Mouse (Mus musculus) testis, adult 2 months (tissue): ENCODE measurements around the gene Dusp10.

Experiments used
- CTCF ChIP-seq: fragments of 200-500 bp; IDR thresholded peaks from 2 replicates; pipeline ENCODE4 v1.5.1; 2012; ENCODE audit warnings: low read depth, mild to moderate bottlenecking, inconsistent platforms, low read length, moderate library complexity; ENCODE audit not compliant: control insufficient read depth, insufficient read depth, insufficient replicate concordance
- POLR2A ChIP-seq: fragments of 200-500 bp; IDR thresholded peaks from 2 replicates; pipeline ENCODE4 v1.6.1; 2012; ENCODE audit warnings: low read depth, mild to moderate bottlenecking, inconsistent platforms, low read length, moderate library complexity; ENCODE audit not compliant: control insufficient read depth

DNA sequence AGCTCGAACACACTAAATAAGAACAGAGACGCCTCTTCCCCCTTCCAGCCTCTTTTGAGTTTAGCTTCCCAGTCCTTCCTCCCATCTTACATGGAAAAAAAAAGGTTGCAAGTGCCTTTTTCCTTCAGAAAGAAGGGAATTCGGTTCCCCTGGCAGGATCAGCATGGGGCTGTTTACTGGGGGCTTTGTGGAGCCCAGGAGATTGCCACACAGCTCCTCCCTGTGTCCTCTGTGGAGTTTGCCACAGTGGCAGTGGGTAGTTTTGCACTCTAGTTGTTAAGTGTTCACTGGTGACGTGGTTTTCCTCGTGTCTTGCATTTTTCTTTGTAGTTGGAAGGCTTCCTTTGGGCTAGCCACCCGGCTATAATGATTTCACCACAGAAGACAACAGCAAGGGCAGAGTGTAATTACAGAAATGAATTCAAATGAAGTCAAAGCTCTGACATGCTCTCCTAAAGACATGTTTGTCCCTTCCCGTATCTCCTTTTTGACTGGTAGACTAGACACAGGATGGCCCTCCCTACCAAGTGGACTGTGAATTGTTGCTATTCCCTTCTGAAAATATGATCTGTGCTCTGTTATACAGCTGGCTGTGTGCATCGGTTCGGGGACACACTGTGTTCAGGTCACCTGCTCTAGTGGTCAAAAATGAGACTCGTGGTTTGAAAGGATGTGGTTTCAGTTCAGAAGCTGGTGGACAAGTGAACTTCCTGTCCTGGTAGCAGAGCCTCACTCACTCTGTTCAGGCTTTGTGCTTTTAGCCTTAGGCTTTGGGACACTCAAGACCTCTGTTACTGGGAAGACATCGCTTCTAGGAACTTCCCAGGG lies 53.6 kb downstream of the Dusp10 start:
- TF ChIP-seq CTCF (no peak), POLR2A (no peak)
